Mouse (Mus musculus): ENCODE measurements around the gene Dppa1.

GRCm38 (mm10) chr11:46636568-46636967 is 7.5 kb upstream of the Dppa1 start:
- TF ChIP-seq CTCF (IDR thresholded peaks at IDR 0.05; ENCODE audit: control insufficient read depth, insufficient read depth, insufficient replicate concordance, low read depth, low read length) = no peak
- no peak for TF ChIP-seq POLR2A (IDR thresholded peaks at IDR 0.05; ENCODE audit: control insufficient read depth, low read depth, low read length)

Data from testis, adult 2 months (tissue).